Mouse (Mus musculus) liver, embryonic 11.5 days (tissue): Measurements from ENCODE around the gene Chat. TPM values are rescaled to one million over a fixed set of nuclear protein-coding genes. Genes with fewer than 3 reads are reported as not detected.

Experiments used
- ATAC-seq: fragments of 200-750 bp; cut with Nextera tagmentation; replicated peaks from 2 replicates; pipeline ENCODE4 v1.8.0; 2017; ENCODE audit warnings: moderate number of reproducible peaks, mild to moderate bottlenecking, moderate TSS enrichment, moderate library complexity; ENCODE audit not compliant: low FRiP score
- DNase-seq: peaks from one replicate; pipeline ENCODE4 v3.0.0-alpha.2; 2017; ENCODE audit warnings: low spot score
- H3K27ac ChIP-seq: fragments of 300-500 bp; sonication (generic); 2 replicates; pipeline ENCODE4 v1.5.1; 2014; ENCODE audit warnings: mild to moderate bottlenecking, low read depth, low read length, control low read depth
- H3K27me3 ChIP-seq: fragments of 300-500 bp; sonication (generic); replicated peaks from 2 replicates; pipeline ENCODE4 v1.6.1; 2014; ENCODE audit warnings: low read length, mixed read lengths; ENCODE audit not compliant: control insufficient read depth, insufficient read depth
- H3K36me3 ChIP-seq: fragments of 300-500 bp; sonication (generic); 2 replicates; pipeline ENCODE4 v1.6.1; 2014; ENCODE audit warnings: mild to moderate bottlenecking, low read length, moderate library complexity, mixed read lengths; ENCODE audit not compliant: control insufficient read depth, insufficient read depth
- H3K4me1 ChIP-seq: fragments of 300-500 bp; sonication (generic); replicated peaks from 2 replicates; pipeline ENCODE4 v1.6.1; 2014; ENCODE audit warnings: low read length, mixed read lengths; ENCODE audit not compliant: control insufficient read depth, insufficient read depth
- H3K4me2 ChIP-seq: fragments of 300-500 bp; sonication (generic); 2 replicates; pipeline ENCODE4 v1.6.1; 2014; ENCODE audit warnings: mild to moderate bottlenecking, control low read depth, moderate library complexity
- H3K4me3 ChIP-seq: fragments of 300-500 bp; sonication (generic); 2 replicates; pipeline ENCODE4 v1.5.1; 2014; ENCODE audit warnings: low read depth, low read length, control low read depth
- H3K9ac ChIP-seq: fragments of 300-500 bp; sonication (generic); 2 replicates; pipeline ENCODE4 v1.6.1; 2014; ENCODE audit warnings: low read depth, low read length, control low read depth
- H3K9me3 ChIP-seq: fragments of 300-500 bp; sonication (generic); 2 replicates; pipeline ENCODE4 v1.6.1; 2016; ENCODE audit warnings: low read length, inconsistent platforms, mixed read lengths; ENCODE audit not compliant: control insufficient read depth
- WGBS: fragments of 180-500 bp; shearing (Covaris S2); extraction: QIAGEN DNeasy Blood & Tissue Kit; methylation state at CpG from one replicate; pipeline ENCODE4 v1.1.7; 2014; 5-methylcytosine and 5-hydroxymethylcytosine counted together
- polyA plus RNA-seq: library from polyadenylated mRNA; unstranded; fragments of >200 nt; fragmentation: Nextera tagmentation; extraction: Ambion mirVana; gene quantifications from 2 replicates; pipeline ENCODE4 v1.2.1, GENCODE M21; 2014

The Chat gene
- polyA plus RNA-seq, 1 experiment from 2014 or later = not detected

GRCm38 (mm10) chr14:32467606-32468005 is 1.8 kb upstream of the Chat start:
- WGBS = 5% methylated on average over 5 of the region's 5 CpGs

GRCm38 (mm10) chr14:32465506-32465870 is 301 bp downstream of the Chat start:
- Histone ChIP-seq H3K4me3 (no peak overlapping the region), H3K9me3 (no peaks in the 10 kb centered on the region), H3K9ac (no peak overlapping the region), H3K4me1 (0 out of 2 replicates have a peak, but pooled peaks cover 2% of the 10 kb centered on the region), H3K36me3 (no peaks in the 10 kb centered on the region), H3K27ac (no peak overlapping the region), H3K27me3 (peaks cover 71% of the 10 kb centered on the region), H3K4me2 (no peak overlapping the region)
- WGBS = 1% methylated on average over 7 of the region's 11 CpGs
- ATAC-seq (no peak), DNase-seq (no peak)

More at GRCm38 (mm10) chr14:32467606-32468005, 1.8 kb upstream of the Chat start:
- H3K27me3 ChIP-seq = peaks cover 49% of the 10 kb centered on the region
- DNase-seq (peak; percentile 44), ATAC-seq (no peak)
- H3K36me3 ChIP-seq = no peaks in the 10 kb centered on the region
- H3K9ac ChIP-seq = no peak overlapping the region
- 0 out of 2 replicates have a peak, but pooled peaks cover 2% of the 10 kb centered on the region for H3K4me1 ChIP-seq
- no peaks in the 10 kb centered on the region for H3K9me3 ChIP-seq
- H3K4me3 ChIP-seq = no peak overlapping the region
- H3K27ac ChIP-seq = no peak overlapping the region
- no peak overlapping the region for H3K4me2 ChIP-seq

GRCm38 (mm10) chr14:32464601-32465505 is 936 bp downstream of the Chat start, which contains the start of gene Slc18a3:
Slc18a3 (minus strand) TSS chr14:32464850.
- Histone ChIP-seq H3K9me3 (no peaks in the 10 kb centered on the region), H3K9ac (no peak within 1 kb of the TSS), H3K36me3 (no peaks in the 10 kb centered on the region), H3K4me3 (peak within 1 kb of the TSS; percentile 27), H3K27ac (no peak within 1 kb of the TSS), H3K4me2 (peak within 1 kb of the TSS; percentile 56), H3K27me3 (peaks cover 77% of the 10 kb centered on the region), H3K4me1 (0 out of 2 replicates have a peak, but pooled peaks cover 2% of the 10 kb centered on the region)
- 2% methylated on average over 63 of the region's 70 CpGs for WGBS
- DNase-seq (no peak), ATAC-seq (no peak)

GRCm38 (mm10) chr14:32463211-32464040 is 2.4 kb downstream of the Chat start:
- Histone ChIP-seq H3K36me3 (no peaks in the 10 kb centered on the region), H3K4me3 (no peak overlapping the region), H3K27me3 (peaks cover 91% of the 10 kb centered on the region), H3K9me3 (no peaks in the 10 kb centered on the region), H3K4me1 (0 out of 2 replicates have a peak, but pooled peaks cover 2% of the 10 kb centered on the region), H3K9ac (no peak overlapping the region), H3K4me2 (no peak overlapping the region), H3K27ac (no peak overlapping the region)
- no peak for ATAC-seq
- DNase-seq = no peak
- 7% methylated on average over 74 of the region's 74 CpGs for WGBS

GRCm38 (mm10) chr14:32452552-32452951 is 13.2 kb downstream of the Chat start:
- ATAC-seq (no peak), DNase-seq (peak; percentile 20)
- H3K36me3 ChIP-seq = no peaks in the 10 kb centered on the region
- 13% methylated on average over 4 of the region's 4 CpGs for WGBS
- no peaks in the 10 kb centered on the region for H3K4me1 ChIP-seq
- H3K27ac ChIP-seq = no peak overlapping the region
- H3K4me2 ChIP-seq = no peak overlapping the region
- no peak overlapping the region for H3K9ac ChIP-seq
- no peak overlapping the region for H3K4me3 ChIP-seq
- no peaks in the 10 kb centered on the region for H3K9me3 ChIP-seq
- H3K27me3 ChIP-seq = peaks cover 13% of the 10 kb centered on the region

- Histone ChIP-seq H3K4me3 (no peak overlapping the region), H3K4me2 (no peak overlapping the region), H3K9ac (no peak overlapping the region), H3K27ac (no peak overlapping the region), H3K9me3 (no peaks in the 10 kb centered on the region), H3K27me3 (no peaks in the 10 kb centered on the region), H3K4me1 (no peaks in the 10 kb centered on the region), H3K36me3 (no peaks in the 10 kb centered on the region)
- DNase-seq (no peak), ATAC-seq (no peak)
- 75% methylated on average over 6 of the region's 6 CpGs for WGBS
Measured at GRCm38 (mm10) chr14:32446989-32447388, 18.8 kb downstream of the Chat start.

- H3K9me3 ChIP-seq = no peaks in the 10 kb centered on the region
- H3K27me3 ChIP-seq = no peaks in the 10 kb centered on the region
- no peak overlapping the region for H3K4me2 ChIP-seq
- no peak overlapping the region for H3K9ac ChIP-seq
- H3K36me3 ChIP-seq = no peaks in the 10 kb centered on the region
- no peak for ATAC-seq
- 36% methylated on average over 8 of the region's 8 CpGs for WGBS
- no peaks in the 10 kb centered on the region for H3K4me1 ChIP-seq
- no peak for DNase-seq
- H3K27ac ChIP-seq = no peak overlapping the region
- no peak overlapping the region for H3K4me3 ChIP-seq
Measured at GRCm38 (mm10) chr14:32443446-32443845, 22.3 kb downstream of the Chat start.

- DNase-seq (no peak), ATAC-seq (no peak)
- no peak overlapping the region for H3K4me3 ChIP-seq
- H3K36me3 ChIP-seq = no peaks in the 10 kb centered on the region
- no peak overlapping the region for H3K27ac ChIP-seq
- WGBS = 25% methylated on average over 3 of the region's 3 CpGs
- no peaks in the 10 kb centered on the region for H3K27me3 ChIP-seq
- H3K4me1 ChIP-seq = no peaks in the 10 kb centered on the region
- H3K4me2 ChIP-seq = no peak overlapping the region
- no peak overlapping the region for H3K9ac ChIP-seq
- no peaks in the 10 kb centered on the region for H3K9me3 ChIP-seq
Measured at GRCm38 (mm10) chr14:32439744-32440143, 26.0 kb downstream of the Chat start.
